Mouse (Mus musculus) forebrain, embryonic 12.5 days (tissue): Measurements from ENCODE around the gene Prr15l. TPM values are rescaled to one million over a fixed set of nuclear protein-coding genes. Genes with fewer than 3 reads are reported as not detected.

ENCODE experiments used
- ATAC-seq: fragments of 200-750 bp; cut with Nextera tagmentation; 2 replicates; pipeline ENCODE4 v1.8.0; 2017; ENCODE audit warnings: moderate TSS enrichment; ENCODE audit not compliant: low FRiP score
- H3K27ac ChIP-seq: fragments of 300-500 bp; sonication (generic); 2 replicates; pipeline ENCODE4 v1.5.1; 2016; ENCODE audit warnings: mild to moderate bottlenecking
- H3K27me3 ChIP-seq: fragments of 300-500 bp; sonication (generic); 2 replicates; pipeline ENCODE4 v1.6.1; 2016; ENCODE audit warnings: mild to moderate bottlenecking
- H3K36me3 ChIP-seq: fragments of 300-500 bp; sonication (generic); replicated peaks from 2 replicates; pipeline ENCODE4 v1.6.1; 2016; ENCODE audit warnings: mild to moderate bottlenecking
- H3K4me1 ChIP-seq: fragments of 300-500 bp; sonication (generic); 2 replicates; pipeline ENCODE4 v1.6.1; 2016
- H3K4me2 ChIP-seq: fragments of 300-500 bp; sonication (generic); 2 replicates; pipeline ENCODE4 v1.6.1; 2016; ENCODE audit warnings: mild to moderate bottlenecking, moderate library complexity
- H3K4me3 ChIP-seq: fragments of 300-500 bp; sonication (generic); replicated peaks from 2 replicates; pipeline ENCODE4 v1.5.1; 2016; ENCODE audit warnings: mild to moderate bottlenecking
- H3K9ac ChIP-seq: fragments of 300-500 bp; sonication (generic); 2 replicates; pipeline ENCODE4 v1.6.1; 2016; ENCODE audit warnings: mild to moderate bottlenecking
- H3K9me3 ChIP-seq: fragments of 300-500 bp; sonication (generic); 2 replicates; pipeline ENCODE4 v1.6.1; 2016
- WGBS: fragments of 180-500 bp; shearing (Covaris S2); methylation state at CpG from one replicate; pipeline ENCODE4 v1.1.7; 2016; 5-methylcytosine and 5-hydroxymethylcytosine counted together
- polyA plus RNA-seq: library from polyadenylated mRNA; unstranded; fragments of >200 nt; fragmentation: Nextera tagmentation; extraction: Ambion mirVana; gene quantifications from 2 replicates; pipeline ENCODE4 v1.2.1, GENCODE M21; 2016

The Prr15l gene
- polyA plus RNA-seq, 1 experiment from 2014 or later, result 0.60 TPM

DNA sequence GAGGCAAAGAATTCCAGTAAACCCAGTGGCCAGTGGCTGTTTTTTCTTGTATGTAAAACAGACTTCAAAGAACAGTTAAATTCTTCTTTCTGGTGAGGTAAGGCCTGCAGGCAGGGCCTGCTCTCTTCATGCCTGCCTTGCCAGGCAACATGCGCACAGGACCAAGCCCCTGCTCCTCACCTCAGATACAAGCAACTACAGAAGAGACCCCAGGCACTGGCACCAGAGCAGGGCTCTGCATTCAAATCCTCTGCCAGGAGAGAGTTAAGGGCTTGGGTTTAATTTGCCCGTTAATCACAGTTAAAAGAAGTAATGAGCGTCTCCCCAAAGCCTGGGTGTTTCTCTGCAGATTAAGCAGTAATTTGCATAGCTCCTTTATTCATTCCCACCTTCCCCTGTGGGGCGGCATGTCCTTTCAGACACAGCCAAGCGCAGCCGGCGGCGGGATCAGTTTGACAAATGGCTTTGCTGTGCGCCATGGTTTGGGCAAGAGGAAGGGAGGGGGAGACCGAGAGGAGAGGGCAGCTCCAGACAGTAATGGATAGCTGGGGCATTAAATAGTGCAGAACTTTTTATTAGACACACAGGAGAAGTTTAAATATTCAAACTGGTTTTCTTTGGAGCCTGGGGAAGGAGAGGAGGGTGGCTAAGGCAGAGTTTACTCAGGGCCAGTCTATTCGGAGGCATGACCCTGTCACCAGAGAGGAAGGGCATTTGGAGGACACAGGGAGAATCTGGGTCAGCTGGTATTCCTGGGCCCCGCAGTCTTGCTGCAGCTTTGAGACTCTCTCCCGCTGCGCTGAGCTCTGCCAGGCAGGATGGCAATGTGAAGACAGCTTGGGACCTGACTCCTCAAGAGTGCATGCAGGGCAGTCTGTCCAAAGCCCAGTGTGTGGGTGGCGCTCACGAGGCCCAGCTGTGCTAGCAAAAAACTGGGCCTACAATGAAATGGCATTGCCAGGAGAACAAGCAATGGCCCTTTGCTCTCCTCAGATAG lies 25.0 kb upstream of the Prr15l start:
- peak overlapping the region; percentile 98 for H3K27ac ChIP-seq
- no peaks in the 10 kb centered on the region for H3K9me3 ChIP-seq
- H3K9ac ChIP-seq, result peak overlapping the region; percentile 45
- H3K27me3 ChIP-seq, result no peaks in the 10 kb centered on the region
- peak; percentile 79 for ATAC-seq
- peaks cover 93% of the 10 kb centered on the region for H3K4me1 ChIP-seq
- H3K4me3 ChIP-seq, result no peak overlapping the region
- peak overlapping the region; percentile 24 for H3K4me2 ChIP-seq
- WGBS, result 3% methylated on average over 16 of the region's 16 CpGs
- H3K36me3 ChIP-seq, result peaks cover 13% of the 10 kb centered on the region

DNA sequence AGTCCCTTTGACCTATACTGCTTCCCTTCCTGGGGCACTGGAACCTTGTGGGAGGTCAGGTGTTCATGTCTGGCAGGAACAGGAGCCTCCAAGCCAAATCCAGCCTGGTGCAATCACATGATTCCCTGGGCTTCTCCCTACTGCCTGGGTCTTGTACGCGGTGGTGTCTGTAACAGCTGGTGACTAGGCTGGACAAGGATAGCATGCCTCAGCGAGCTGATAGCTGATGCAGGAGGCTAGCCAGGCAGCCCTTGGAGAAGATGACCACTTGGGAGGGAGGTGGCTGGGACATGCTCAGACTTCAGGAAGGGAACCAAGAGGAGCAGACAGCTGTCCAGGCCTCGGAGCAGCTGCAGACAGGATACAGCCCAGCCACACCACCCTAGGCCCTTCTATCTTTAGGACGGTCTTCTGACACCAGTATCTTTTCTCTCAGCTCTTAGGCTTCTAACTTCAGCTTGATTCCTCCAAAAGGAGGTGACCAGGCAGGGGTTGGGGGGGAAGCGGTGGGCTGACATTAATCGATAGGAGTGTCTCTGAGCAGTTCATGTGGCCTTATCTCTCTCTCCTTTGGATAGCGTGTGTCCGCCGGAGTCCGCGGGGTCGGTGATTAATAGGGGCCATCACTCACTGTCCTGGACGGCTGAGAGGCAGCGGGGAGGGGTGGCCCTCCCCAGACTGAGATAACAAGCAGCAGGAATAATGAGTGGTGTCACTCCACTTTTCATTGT lies 21.3 kb upstream of the Prr15l start:
- H3K27ac ChIP-seq, result peak overlapping the region; percentile 61
- H3K4me3 ChIP-seq, result no peak overlapping the region
- no peaks in the 10 kb centered on the region for H3K27me3 ChIP-seq
- H3K9me3 ChIP-seq, result no peaks in the 10 kb centered on the region
- H3K4me2 ChIP-seq, result no peak overlapping the region
- 0 out of 2 replicates have a peak overlapping the region, but pooled peaks have one; percentile 22 for H3K9ac ChIP-seq
- peaks cover 39% of the 10 kb centered on the region for H3K36me3 ChIP-seq
- peaks cover 77% of the 10 kb centered on the region for H3K4me1 ChIP-seq
- WGBS, result 61% methylated on average over 15 of the region's 15 CpGs
- ATAC-seq, result no peak

DNA sequence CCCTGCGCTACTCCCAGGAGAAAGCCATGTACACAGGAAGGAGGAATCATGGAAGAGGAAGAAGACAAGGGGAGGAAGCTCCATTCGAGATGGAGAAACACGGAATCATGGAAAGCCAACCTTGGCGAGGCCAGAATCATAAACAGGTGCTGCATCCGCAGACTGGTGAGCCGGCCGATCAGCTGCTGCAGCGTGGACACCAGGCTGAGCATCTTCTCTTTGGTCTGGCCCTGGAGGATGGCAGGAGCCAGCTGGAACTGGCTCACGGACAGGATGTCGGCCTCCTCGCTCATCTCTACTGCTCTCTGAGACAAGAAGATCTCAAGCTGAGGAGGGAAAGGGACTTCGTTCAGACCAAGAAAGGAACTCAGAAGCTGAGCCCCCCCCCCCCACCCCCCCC lies 19.3 kb upstream of the Prr15l start:
- H3K4me1 ChIP-seq, result peaks cover 57% of the 10 kb centered on the region
- ATAC-seq, result no peak
- H3K27me3 ChIP-seq, result no peaks in the 10 kb centered on the region
- no peak overlapping the region for H3K4me3 ChIP-seq
- no peak overlapping the region for H3K4me2 ChIP-seq
- WGBS, result 91% methylated on average over 12 of the region's 12 CpGs
- H3K9ac ChIP-seq, result no peak overlapping the region
- peaks cover 53% of the 10 kb centered on the region for H3K36me3 ChIP-seq
- H3K27ac ChIP-seq, result no peak overlapping the region
- no peaks in the 10 kb centered on the region for H3K9me3 ChIP-seq

DNA sequence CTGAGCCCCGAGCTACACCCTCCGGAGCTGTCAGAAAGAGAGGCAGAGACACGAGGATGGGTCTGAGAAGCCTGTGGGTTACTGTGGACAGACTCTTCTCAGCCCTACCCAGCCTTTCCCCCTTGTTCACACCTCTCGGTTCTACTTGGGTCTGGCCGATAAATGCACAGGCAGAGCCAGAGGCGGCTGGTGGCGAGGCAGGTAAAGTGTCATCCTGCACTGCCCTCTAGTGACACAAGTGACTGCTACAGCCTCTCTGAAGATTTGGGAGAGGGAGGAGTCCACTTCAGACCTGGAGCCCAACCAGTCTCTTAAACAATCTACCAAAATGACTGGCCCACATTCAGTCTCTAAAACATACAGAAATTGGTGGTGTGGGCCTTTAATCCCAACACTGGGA lies 17.9 kb upstream of the Prr15l start:
- Histone ChIP-seq H3K9ac (peak overlapping the region; percentile 17; the same call in 1 of the 2 replicates), H3K27me3 (no peaks in the 10 kb centered on the region), H3K4me1 (peaks cover 53% of the 10 kb centered on the region), H3K36me3 (peaks cover 53% of the 10 kb centered on the region), H3K4me2 (no peak overlapping the region), H3K27ac (peak overlapping the region; percentile 46; the same call in 1 of the 2 replicates), H3K4me3 (no peak overlapping the region), H3K9me3 (no peaks in the 10 kb centered on the region)
- WGBS, result 21% methylated on average over 7 of the region's 7 CpGs
- peak; percentile 72 for ATAC-seq

DNA sequence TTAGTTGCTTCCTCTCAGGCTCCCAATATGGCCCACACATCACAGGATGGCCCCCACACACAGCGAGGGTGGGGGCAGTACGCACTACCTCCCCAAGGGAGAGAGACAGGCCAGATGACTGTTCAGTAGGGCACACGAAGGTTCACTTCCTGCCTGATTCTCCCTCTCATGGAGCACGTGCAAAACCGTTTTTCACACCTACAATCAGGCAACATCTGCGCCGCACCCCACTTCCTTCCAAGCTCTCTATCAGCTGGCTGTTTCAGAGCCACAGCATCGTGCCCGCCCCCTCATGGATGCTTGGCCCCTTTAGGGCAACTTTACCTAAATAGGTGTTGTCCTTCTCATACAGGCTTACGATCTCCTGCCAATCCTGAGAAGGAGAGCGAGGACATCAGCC lies 15.2 kb upstream of the Prr15l start:
- 83% methylated on average over 11 of the region's 11 CpGs for WGBS
- Histone ChIP-seq H3K4me3 (no peak overlapping the region), H3K9ac (0 out of 2 replicates have a peak overlapping the region, but pooled peaks have one; percentile 22), H3K27me3 (peaks cover 4% of the 10 kb centered on the region; the same call in 1 of the 2 replicates), H3K4me1 (peaks cover 37% of the 10 kb centered on the region), H3K36me3 (peaks cover 42% of the 10 kb centered on the region), H3K27ac (no peak overlapping the region), H3K4me2 (no peak overlapping the region), H3K9me3 (no peaks in the 10 kb centered on the region)
- no peak for ATAC-seq

DNA sequence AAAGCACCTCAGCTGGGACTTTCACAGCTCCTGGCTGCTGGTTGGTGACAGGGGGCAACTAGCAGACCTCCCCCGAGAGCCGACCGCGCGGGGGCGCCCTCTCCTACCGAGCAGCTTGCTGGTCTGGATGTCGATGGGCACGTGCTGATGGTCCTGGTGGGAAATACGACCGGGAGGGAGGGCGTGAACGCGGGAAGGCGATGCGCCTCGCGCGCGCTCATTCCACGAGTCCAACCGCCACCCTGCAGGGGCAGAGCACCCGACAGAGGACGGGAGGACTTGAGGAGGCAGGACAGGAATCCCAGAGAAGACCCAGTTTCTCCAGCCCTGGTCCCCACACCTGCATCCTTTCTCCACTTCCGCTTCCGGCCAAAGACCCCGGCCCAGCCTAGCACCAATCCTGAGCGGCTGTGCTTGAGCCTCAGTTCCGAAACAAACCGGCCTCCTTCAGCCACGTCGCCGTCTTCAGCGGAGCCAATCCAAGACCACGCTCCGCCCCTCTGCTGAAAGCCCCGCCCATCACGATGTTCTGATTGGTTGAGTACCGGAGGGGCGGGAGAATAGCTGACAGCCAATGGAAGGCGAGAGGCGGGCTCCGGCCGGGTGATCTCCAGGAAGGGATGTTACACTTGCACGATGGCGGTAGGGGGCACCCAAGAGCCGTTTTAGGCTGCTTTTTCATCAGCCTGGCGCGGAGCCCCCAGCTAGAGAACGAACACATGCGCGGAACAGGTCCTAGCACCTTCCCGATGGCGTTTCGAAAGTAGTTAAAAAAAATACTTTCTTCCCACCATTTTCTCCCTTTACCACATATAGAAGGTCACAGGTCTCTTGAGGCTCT lies 11.6 kb upstream of the Prr15l start, which contains the start of gene Cdk5rap3:
Gene Cdk5rap3 (minus strand): TSS at position 453 of the 841 bp plus-strand sequence.
- peak within 1 kb of the TSS; percentile 85 for H3K9ac ChIP-seq
- H3K4me2 ChIP-seq, result peak within 1 kb of the TSS; percentile 97
- H3K27ac ChIP-seq, result peak within 1 kb of the TSS; percentile 78
- no peaks in the 10 kb centered on the region for H3K9me3 ChIP-seq
- peaks cover 16% of the 10 kb centered on the region for H3K4me1 ChIP-seq
- peaks cover 18% of the 10 kb centered on the region for H3K36me3 ChIP-seq
- WGBS, result under 1% methylated on average over 55 of the region's 55 CpGs
- ATAC-seq, result peak; percentile 98
- H3K27me3 ChIP-seq, result peaks cover 7% of the 10 kb centered on the region; the same call in 1 of the 2 replicates
- peak within 1 kb of the TSS; percentile 85 for H3K4me3 ChIP-seq

DNA sequence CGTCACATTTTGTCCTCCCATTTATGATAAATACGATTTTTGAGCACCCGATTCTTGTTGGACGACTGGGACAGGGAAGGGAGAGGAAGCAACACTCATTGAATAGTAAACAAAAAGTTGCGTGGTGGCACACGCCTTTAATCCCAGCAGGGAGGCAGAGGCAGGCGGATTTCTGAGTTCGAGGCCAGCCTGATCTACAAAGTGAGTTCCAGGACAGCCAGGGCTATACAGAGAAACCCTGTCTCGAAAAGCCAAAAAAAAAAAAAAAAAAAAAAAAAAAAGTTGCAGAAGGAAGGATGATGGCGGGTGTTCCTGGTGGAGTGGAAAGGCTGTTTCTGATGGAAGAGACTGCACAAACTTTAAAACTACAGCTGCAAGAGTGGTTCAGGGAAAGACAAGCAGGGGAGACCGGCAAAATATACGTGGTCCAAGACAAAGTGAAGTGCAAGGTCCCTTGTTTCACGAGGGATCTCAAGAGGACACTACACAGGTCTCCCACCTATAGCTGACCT lies 11.0 kb upstream of the Prr15l start:
- 35% methylated on average over 13 of the region's 13 CpGs for WGBS
- Histone ChIP-seq H3K27me3 (peaks cover 7% of the 10 kb centered on the region; the same call in 1 of the 2 replicates), H3K4me3 (peak overlapping the region; percentile 85), H3K4me2 (peak overlapping the region; percentile 41), H3K36me3 (peaks cover 11% of the 10 kb centered on the region; the same call in 1 of the 2 replicates), H3K9ac (no peak overlapping the region), H3K4me1 (peaks cover 16% of the 10 kb centered on the region), H3K27ac (no peak overlapping the region), H3K9me3 (no peaks in the 10 kb centered on the region)
- peak; percentile 6 for ATAC-seq

DNA sequence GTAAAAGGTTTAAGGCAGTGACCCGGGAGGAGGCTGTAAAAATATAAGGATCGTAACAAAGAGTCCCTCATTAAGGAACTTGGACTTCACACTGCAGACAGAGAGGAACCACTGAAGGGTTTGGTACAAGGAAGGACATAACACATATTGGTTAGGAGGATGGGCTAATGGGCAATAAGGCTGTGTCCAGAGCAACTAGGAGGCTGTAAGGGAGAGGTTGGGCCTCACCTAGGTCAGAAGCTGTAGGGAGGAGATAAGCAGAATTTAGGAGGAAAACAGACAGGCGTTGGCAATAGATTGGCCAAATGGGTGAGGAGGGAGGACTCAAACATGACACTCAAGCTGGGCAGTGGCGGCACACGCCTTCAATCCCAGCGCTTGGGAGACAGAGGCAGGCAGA lies 10.5 kb upstream of the Prr15l start:
- no peak overlapping the region for H3K9ac ChIP-seq
- H3K36me3 ChIP-seq, result peaks cover 8% of the 10 kb centered on the region; the same call in 1 of the 2 replicates
- peaks cover 7% of the 10 kb centered on the region; the same call in 1 of the 2 replicates for H3K27me3 ChIP-seq
- H3K4me3 ChIP-seq, result no peak overlapping the region
- H3K4me2 ChIP-seq, result no peak overlapping the region
- peaks cover 16% of the 10 kb centered on the region for H3K4me1 ChIP-seq
- WGBS, result 90% methylated on average over 6 of the region's 6 CpGs
- H3K9me3 ChIP-seq, result no peaks in the 10 kb centered on the region
- ATAC-seq, result no peak
- no peak overlapping the region for H3K27ac ChIP-seq

DNA sequence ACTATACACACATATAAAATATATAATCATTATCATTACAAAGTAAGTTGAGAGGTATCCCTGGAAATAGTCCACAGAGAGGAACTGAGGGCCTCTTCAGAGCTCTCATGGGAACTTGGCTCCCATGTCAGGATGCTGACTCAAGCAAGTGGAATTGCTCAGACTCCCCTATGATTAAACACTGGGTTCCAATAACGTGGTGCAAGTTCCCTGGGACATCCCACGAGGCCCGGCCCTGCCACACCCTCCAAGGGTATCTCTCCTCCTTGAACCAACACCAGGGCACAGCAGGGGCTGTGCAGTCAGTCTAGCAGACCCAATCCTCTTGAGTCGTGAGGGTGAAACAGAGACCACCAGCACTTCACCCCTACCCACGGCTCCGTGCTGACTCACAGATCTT lies 8.9 kb upstream of the Prr15l start:
- Histone ChIP-seq H3K4me1 (peaks cover 16% of the 10 kb centered on the region), H3K4me2 (no peak overlapping the region), H3K27ac (no peak overlapping the region), H3K36me3 (no peaks in the 10 kb centered on the region), H3K27me3 (peaks cover 7% of the 10 kb centered on the region; the same call in 1 of the 2 replicates), H3K9ac (no peak overlapping the region), H3K4me3 (no peak overlapping the region), H3K9me3 (no peaks in the 10 kb centered on the region)
- 62% methylated on average over 6 of the region's 6 CpGs for WGBS
- ATAC-seq, result no peak

DNA sequence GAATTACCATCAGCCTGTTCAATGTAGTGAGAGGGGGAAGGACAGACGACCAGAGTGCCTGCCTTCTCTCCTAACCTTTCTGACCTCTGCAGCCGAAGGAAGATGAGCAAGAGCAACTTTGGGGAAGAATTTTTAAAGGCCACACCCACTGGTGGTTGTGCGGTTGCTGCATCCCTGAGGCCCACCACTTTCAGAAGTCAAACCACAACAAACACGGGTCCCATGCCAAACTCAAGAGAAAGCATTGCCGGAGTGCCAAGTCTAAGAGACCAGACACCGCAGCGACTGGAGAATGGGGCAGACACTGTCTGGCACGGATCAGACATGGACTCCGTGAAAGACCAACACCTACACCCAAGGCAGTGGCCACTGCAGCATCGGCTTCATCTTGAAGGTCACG lies 3.0 kb upstream of the Prr15l start:
- Histone ChIP-seq H3K27me3 (peaks cover 26% of the 10 kb centered on the region), H3K4me2 (no peak overlapping the region), H3K4me1 (peaks cover 9% of the 10 kb centered on the region; the same call in 1 of the 2 replicates), H3K4me3 (no peak overlapping the region), H3K27ac (no peak overlapping the region), H3K9ac (no peak overlapping the region), H3K9me3 (no peaks in the 10 kb centered on the region), H3K36me3 (no peaks in the 10 kb centered on the region)
- WGBS, result 87% methylated on average over 11 of the region's 11 CpGs
- ATAC-seq, result no peak

DNA sequence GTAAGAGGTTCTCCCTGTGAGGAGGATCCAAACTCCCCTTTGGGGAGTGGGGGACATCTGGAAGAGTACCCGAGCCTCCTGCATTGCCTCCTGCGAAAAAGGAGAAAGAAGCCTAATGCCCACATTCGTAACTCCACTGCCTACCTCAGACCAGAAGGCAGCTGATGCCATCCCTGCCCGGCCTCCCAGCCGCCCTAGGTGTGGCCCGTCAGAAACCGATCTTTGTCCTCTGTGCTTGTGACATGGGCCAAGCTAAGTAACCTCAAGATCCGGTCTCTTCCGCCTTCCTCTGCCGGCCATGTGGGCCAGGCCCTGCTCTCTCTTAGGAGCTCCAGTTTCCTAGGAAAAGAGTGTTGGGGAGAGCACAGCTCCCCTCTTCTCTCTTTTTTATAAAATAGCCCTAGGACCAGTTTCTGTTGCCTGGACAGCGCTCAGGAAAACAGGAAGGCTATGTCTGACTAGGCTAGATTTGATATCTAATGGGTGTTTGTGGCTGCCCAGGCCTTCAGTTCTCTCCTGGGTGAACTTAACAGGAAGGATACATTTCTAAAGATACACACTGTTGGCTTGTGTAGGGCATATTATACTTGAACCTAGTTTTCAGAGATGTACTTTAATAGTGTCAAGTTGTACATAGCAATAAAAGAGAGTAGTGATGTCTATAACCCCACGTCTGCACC lies 2.3 kb upstream of the Prr15l start:
- ATAC-seq, result no peak
- Histone ChIP-seq H3K36me3 (no peaks in the 10 kb centered on the region), H3K4me1 (peaks cover 9% of the 10 kb centered on the region; the same call in 1 of the 2 replicates), H3K4me3 (no peak overlapping the region), H3K9ac (no peak overlapping the region), H3K27me3 (peaks cover 33% of the 10 kb centered on the region), H3K27ac (no peak overlapping the region), H3K9me3 (no peaks in the 10 kb centered on the region), H3K4me2 (no peak overlapping the region)
- 90% methylated on average over 12 of the region's 12 CpGs for WGBS
